Mouse (Mus musculus) gastrocnemius, postnatal 36 days (tissue): ENCODE measurements around the gene Iqck. TPM values are rescaled to one million over a fixed set of nuclear protein-coding genes. Genes with fewer than 3 reads are reported as not detected.
A peak's percentile ranks its signal among the peaks of the same experiment; 100 is the strongest.

Source experiments
- DNase-seq, 2 experiments: peaks; one replicate each; pipeline ENCODE4 v3.0.0; 2022
- intact Hi-C: fragments of 180-260 bp; cut with DNase I; formaldehyde crosslinking; loops from one replicate; pipeline ENCODE4 v1.15.1; 2025
- total RNA-seq, 2 experiments: library from RNA; stranded (reverse); gene quantifications; 2 replicates each; pipeline ENCODE4 v1.2.3; 2021

Iqck gene
- total RNA-seq, 2 experiments from 2014 or later = 0.52 TPM; not detected in 1

GRCm38 (mm10) chr7:118908961-118909515, 53.5 kb downstream of the Iqck start:
- no peak for DNase-seq
- intact Hi-C loops = no loop called here

DNA sequence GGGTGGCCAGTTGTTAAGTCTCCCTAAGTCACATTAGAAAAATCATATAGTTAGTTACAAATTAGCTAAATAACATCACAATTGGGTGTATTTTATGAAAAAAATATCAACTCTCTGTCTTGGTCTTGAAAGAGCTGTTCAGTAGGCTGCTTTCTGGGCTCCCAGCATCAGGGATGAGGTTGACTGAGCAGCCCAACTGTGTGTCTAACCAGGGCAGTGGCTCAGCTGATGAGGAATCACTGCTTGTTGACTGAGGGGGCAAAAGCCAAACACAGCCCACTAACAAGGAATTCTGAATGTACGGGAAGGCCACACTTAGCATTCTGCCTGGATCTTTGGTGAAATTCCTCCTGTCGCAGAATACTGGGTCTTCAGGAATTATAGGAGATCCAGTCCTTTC, 54.9 kb downstream of the Iqck start:
- no peak for DNase-seq
- intact Hi-C loops = no loop called here

GRCm38 (mm10) chr7:118911170-118911569, 55.6 kb downstream of the Iqck start:
- intact Hi-C loops = no loop called here
- no peak for DNase-seq

- no peak for DNase-seq
- intact Hi-C loops = no loop called here
Observed at GRCm38 (mm10) chr7:118911571-118911970, 56.0 kb downstream of the Iqck start.

DNA sequence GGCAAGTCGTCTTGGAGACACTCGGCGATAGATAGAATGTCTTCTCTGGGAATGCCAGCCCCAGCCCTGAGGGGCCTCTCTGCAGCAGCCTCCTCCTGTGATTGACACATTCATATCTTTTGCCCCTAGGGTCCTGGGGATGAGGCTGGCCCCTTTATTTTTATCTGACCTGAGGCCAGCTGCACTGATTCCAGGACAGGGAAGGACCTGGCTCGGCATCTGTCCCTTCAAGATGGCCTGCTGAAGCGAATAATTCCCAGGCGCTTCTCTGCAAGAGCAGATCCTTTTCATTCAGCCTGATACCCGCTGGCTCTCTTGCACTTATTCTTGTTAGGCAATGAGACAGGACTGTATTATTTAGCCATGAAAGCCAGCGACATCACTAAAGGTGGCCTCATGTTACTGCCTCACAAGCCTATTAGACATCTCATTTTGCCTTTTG, 56.5 kb downstream of the Iqck start:
- no peak for DNase-seq
- intact Hi-C loops = no loop called here

- no peak for DNase-seq
- intact Hi-C loops = loop anchor here (1.0 kb wide), 1 partner anchor 33 kb away; no protein-coding TSS in a partner anchor
Observed at GRCm38 (mm10) chr7:118914561-118915165, 59.1 kb downstream of the Iqck start.

DNA sequence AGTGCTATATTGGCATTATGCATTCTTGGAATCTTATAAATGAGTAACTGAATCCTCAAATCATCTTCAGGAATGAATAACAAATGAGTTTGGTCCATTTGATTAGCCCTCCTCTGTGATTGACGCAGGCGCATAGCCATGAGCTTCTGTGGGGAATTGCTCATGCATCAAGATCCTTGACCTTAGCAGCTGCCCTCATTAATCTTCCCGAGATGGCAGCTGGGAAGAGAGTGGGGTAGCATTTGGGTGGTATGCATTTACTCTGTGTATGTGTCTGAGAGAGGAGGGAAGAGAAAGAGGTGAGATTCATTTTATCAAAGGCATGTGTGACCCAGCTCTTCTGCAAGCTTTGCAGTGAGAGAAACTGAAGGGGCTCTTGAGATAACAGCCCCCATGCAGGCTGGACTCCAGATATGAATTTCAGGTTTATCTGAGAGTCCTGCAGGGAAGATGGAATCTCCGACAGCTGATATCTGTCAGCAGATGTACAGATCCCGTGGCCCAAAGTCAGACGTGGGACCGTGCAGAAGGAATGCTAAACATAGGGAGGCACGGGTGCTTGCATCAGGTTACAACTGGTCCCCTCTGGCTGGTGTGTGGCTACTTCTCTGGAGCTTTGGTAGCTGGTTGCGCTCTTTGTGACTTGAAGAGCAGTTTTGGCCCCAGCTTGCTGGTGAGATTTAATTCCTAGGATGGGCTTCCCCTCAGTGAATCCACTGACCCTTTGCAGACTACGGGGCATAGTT, 63.9 kb downstream of the Iqck start:
- no peak for DNase-seq
- intact Hi-C loops = loop anchor here (2.0 kb wide), 1 partner anchor 75 kb away; the partner anchor contains the start of gene Gprc5b

DNA sequence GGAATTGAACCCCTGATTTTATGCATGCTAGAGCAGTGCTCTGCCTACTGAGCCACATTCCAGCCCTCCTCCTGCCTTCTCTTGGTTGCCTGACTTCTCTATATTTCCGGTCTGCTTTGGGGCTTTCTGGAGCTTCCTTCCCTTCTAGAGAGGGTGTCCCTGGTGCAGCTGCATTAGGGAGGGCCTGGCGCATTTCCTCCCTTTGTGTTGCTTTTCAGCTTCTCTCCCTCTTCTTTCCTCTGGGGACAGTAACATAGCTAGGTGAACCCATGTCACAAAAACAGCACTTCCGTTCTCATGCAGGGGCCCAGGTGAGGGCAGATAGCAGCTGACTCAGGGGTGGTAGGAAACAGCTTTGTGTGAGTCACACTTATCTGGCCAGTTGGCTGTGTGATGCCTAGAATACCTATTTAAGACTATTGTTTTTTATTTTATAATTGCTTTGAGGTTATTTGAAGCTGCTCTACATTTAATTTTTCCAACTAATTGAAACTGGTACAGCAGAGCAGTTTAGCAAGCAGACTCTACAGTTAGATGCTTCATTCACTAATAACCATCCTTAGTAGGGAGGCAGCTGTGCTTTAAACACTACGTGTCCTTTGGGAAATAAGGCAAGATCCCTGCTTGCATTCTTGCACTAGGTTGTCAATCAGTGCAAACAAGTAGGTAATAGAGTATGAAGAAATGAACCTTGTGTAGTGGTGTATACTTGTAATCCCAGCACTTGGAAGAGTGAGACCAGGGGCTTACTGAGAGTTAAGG, 67.1 kb downstream of the Iqck start:
- intact Hi-C loops = no loop called here
- DNase-seq = no peak

DNA sequence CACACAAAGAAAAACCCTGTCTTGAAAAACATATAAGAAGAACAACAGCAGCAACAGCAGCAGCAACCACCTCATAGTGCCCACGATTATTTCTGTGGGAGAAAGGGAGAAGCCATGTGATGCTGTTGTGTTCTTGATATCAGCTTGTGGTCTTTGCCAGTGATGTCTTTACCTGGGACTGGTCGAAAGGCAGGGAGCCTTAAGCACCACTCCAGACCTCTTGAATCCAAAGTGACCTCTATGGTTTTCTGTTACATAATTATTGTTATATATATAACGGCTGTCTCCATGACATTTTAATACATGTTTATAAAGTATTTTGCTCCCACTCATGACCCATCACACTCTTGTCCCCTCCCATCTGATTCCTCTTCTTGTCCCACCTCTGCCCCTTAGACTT, 70.0 kb downstream of the Iqck start:
- intact Hi-C loops = no loop called here
- no peak for DNase-seq

DNA sequence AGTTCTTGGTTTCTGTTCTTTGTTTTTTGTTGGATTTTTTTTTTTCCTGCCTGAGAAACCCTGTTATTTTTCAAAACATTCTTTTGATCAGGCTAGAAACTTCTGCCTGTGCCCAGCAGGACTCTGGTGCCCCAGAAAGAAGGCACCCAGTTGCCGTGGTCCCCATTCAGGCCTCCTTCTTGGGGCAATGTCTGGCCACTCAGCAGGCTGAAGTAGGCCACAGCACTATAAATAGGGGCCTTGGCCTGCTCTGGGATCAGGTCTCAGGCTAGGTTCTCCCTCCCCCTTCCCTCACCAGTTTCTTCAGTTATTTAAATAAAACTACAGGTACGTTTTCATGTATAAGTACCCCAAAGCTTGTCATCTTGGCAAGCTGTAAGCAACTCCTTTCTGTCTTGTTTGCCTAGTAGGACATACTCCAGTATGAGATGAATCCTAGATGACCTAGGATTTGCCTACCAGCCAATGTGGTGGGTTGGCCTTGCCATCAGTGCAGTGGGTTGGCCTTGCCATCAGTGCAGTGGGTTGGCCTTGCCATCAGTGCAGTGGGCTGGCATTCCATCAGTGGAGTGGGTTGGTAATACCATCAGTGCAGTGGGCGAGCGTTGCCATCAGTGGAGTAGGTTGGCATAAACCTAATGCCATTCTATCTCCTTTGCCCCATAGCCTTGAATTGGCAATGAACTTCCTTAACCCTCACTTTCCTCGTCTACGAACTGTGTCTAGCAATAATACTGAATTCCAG, 71.1 kb downstream of the Iqck start:
- intact Hi-C loops = no loop called here
- DNase-seq = no peak

DNA sequence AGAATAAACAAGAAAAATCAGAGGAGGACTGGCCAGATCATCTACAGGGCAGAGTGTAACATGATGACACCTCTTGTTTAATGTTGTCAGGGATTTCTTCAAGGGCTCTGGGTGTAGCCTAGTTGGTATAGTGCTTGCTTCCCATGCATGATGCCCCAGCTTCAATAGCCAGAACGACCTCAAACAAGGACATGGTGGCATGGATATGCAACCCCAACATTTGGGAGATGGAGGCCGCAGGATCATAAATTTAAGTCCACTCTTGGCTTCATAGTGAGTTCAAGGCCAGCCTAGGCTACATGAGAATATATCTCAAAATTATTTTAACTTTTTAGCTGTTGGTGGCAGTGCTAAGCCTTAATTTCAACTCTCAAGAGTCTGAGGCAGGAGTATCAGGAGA, 71.7 kb downstream of the Iqck start:
- DNase-seq = no peak
- intact Hi-C loops = no loop called here

DNA sequence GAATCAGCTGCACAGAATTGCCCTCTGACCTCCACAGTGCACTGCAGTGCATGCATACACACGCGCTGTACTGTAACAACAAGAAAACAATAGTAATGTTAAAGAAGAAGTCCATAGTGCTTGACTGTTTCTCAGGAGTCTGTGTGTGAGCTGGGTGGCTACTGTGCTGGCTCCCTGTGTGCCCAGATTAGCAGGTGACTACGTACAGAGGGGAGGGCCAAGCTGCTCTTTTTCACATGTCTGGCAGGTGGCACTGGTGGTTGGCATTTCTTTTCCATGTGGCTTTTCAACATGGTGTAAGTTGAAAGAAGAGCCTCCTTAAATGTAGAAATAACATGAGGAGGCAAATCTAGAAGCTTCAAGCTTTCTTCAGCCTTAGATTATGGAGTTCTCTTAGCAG, 72.8 kb downstream of the Iqck start:
- intact Hi-C loops = no loop called here
- DNase-seq = no peak

DNA sequence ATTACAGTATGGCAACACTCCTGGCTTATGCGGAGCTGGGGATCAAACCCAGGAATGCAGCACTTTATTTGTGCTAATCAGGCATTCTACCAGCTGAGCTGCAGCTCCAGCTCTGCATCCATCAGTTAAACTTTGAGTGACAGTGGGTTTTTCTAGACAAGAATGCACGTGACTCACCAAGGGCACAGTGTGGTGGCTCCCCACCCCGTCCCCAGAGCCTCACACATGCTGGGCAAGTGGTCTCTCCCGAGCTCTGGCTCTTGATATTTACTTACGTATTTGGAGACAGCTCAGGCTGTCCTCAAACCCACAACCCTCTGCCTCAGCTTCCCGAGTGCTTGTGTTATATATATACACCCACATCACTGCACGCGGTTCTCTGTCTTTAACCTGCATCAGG, 73.4 kb downstream of the Iqck start:
- no peak for DNase-seq
- intact Hi-C loops = no loop called here

DNA sequence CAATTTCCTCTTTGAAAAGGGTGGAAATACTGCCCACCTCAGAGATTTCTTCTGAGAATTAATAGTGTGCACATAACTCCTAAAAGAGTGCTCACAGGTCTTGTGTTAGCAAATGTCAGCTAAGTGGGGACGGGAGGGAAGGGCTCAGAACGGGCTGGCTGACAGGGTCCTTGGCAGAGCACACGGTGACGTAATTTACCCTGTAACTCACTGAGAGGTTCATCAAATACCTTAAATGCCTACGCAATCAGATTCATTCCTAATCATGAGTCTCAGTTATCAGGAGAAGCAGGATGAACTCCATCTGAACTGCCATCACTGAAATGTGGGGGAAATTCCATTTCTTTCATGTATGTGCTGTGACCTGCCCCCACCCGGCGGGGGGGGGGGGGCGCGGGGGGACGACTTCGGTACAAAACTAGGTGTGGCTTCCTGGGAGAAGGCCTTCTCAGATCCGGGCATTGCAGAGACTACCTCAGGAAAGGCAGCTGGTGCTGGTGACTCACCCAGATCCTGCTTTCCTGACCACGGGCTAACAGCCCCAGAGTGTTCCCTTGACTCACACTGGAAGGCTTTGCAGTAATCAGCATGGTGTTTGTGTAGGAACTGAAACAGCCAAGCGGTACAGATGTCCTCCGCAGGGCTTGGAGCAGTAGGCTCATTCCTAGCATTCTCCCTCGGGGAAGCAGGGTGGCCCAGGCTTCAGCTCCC, 74.2 kb downstream of the Iqck start:
- intact Hi-C loops = no loop called here
- peak in 1 of 2 experiments; percentile 50 for DNase-seq

DNA sequence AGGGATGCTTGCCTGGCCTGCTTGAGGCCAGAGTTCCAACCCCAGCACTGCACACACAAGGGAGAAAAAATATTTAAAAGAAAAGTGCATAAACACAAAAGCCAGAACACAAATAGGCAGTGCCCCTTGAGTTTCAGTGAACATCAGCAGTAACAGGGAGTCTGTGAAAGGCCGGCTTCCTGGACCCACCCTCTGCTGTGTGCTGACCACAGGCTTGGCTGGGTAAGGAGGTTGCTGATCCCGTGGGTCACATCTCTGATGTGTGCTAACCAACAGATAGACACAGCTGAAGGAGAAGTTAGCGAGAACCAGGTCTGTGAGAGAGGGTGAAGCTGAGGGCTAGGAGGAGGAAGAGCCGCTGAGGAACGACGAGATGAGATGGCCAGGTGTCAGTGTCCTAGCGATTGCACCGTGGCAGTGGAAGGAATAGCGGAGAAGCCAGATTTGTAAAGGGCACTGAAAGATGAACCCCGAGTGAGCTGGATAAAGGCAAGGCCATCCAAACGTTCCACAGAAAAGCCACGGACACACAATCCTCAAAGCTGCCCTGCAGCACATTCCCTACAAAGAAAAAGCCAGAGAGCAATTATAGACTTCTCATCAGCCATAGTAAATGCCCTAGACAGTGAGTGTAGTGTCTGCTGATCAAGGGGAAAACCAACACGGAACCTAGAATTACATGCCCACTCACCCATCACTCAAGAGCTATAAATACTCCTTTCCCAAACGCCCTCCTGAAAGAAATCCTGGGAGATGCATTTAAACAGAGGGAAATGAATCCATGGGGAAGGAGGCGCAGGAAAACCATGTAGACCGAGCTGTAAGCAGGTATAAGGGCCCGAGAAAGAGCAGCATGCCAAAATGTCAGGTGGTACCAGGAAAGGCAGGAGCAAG, 76.2 kb downstream of the Iqck start:
- intact Hi-C loops = no loop called here
- DNase-seq = no peak

GRCm38 (mm10) chr7:118935306-118935705, 79.8 kb downstream of the Iqck start:
- DNase-seq = peak in 1 of 2 experiments; percentile 68
- intact Hi-C loops = no loop called here

- DNase-seq = no peak
- intact Hi-C loops = no loop called here
Observed at GRCm38 (mm10) chr7:118936844-118937243, 81.3 kb downstream of the Iqck start.

DNA sequence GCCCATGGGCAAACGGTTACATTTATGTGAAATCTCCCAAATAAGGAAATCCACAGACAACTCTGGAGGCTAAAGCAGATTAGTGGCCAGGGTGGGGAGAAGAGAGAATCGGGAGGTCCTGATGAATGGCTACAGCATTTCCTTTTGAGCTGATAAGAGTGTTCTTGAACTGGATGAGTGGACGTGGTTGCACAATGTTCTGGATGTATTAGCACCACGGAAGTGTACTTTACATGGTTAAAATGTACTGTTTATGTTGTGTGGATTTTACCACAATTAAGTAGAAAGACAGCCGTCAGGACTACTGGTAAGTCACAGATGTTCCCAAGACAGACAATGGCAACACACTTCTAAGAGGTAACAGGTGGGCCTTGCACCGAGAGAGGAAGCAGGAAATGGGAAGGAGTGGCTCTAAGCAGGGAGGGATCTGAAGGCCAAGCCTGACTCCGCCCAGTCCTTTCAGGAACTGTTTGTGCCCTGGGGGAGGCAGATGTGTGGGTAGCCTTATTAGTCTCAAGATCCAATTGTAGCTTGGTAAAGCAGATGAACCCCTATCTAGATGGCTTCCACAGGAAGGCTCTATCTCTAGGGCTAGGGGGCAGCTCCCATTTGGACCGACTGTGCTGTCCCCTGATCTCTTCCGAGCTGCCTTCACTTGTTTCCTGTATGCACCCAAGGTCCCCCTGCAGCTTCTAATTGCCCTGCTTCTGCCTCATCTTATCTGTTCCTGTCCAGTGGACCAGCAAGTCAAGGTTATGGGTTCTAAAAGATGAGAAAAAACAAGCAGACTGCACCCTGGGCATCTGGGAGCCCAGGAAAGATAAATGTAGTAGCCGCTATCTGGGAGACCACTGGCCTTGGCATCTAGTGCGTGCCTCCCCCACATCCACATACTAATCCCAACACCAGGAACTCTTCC, 82.2 kb downstream of the Iqck start:
- intact Hi-C loops = no loop called here
- no peak for DNase-seq
